Comparison of ENCODE assay signal across 19 mouse cellular contexts in genomic region chr16:92792905-92793304, GRCm38 (mm10). TPM values are rescaled to one million over a fixed set of nuclear protein-coding genes. Genes with fewer than 3 reads are reported as not detected.
DNase-seq lines count a peak whose midpoint lies in the region; ATAC-seq and TF ChIP-seq lines count a peak whose summit lies in the region.
"Had no signal": no experiment of that assay in that cellular context is flagged by ENCODE, and none has a peak within 500 bp of the region (broad histone marks: within the 10 kb centered on the region; RNA-seq: fewer than 3 reads in every experiment).

No protein-coding gene starts in this region.

- H3K4me3 ChIP-seq in liver, embryonic 12.5 days: no peak overlapping the region
- no peak overlapping the region for H3K4me3 ChIP-seq in liver, embryonic 16.5 days (ENCODE audit: low read depth, low read length)
- no peak overlapping the region for H3K4me3 ChIP-seq in stomach, postnatal 0 days (ENCODE audit: low read depth, low read length)
- H3K4me3 ChIP-seq in left cerebral cortex, adult 2 months: no peak overlapping the region
- H3K4me3 ChIP-seq: embryonic facial prominence, embryonic 13.5 days; heart, embryonic 10.5 days; hindbrain, embryonic 13.5 days had no signal

- peaks cover 3% of the 10 kb centered on the region for H3K36me3 ChIP-seq in liver, embryonic 12.5 days
- H3K36me3 ChIP-seq in liver, embryonic 16.5 days (ENCODE audit: control insufficient read depth, insufficient read depth): no peaks in the 10 kb centered on the region
- no peaks in the 10 kb centered on the region for H3K36me3 ChIP-seq in stomach, postnatal 0 days (ENCODE audit: control insufficient read depth, insufficient read depth, low read length)
- H3K36me3 ChIP-seq: embryonic facial prominence, embryonic 13.5 days; heart, embryonic 10.5 days; hindbrain, embryonic 13.5 days had no signal

- WGBS in liver, embryonic 12.5 days (ENCODE audit: insufficient replicate concordance): 30% methylated on average over 4 of the region's 4 CpGs
- 29% methylated on average over 4 of the region's 4 CpGs for WGBS in liver, embryonic 16.5 days (ENCODE audit: insufficient replicate concordance)
- 73% methylated on average over 4 of the region's 4 CpGs for WGBS in stomach, postnatal 0 days

- H3K4me1 ChIP-seq in liver, embryonic 12.5 days: peaks cover 74% of the 10 kb centered on the region
- peaks cover 24% of the 10 kb centered on the region for H3K4me1 ChIP-seq in liver, embryonic 16.5 days (ENCODE audit: control insufficient read depth, low read depth, low read length)
- H3K4me1 ChIP-seq in stomach, postnatal 0 days (replicated peaks; ENCODE audit: control insufficient read depth, insufficient read depth): no peaks in the 10 kb centered on the region
- H3K4me1 ChIP-seq: embryonic facial prominence, embryonic 13.5 days had no signal

- no peak for TF ChIP-seq EP300 in stomach, postnatal 0 days (optimal IDR thresholded peaks at IDR 0.05)

- 0 out of 2 replicates have a peak overlapping the region, but pooled peaks have one; percentile 12 for H3K4me2 ChIP-seq in liver, embryonic 12.5 days
- H3K4me2 ChIP-seq in liver, embryonic 16.5 days (ENCODE audit: low read depth, low read length): no peak overlapping the region
- H3K4me2 ChIP-seq in stomach, postnatal 0 days (replicated peaks; ENCODE audit: low read depth): no peak overlapping the region
- H3K4me2 ChIP-seq: embryonic facial prominence, embryonic 13.5 days; hindbrain, embryonic 13.5 days had no signal

- DNase-seq in stomach, postnatal 0 days (ENCODE audit: low spot score): peak; percentile 18
- DNase-seq in gastrocnemius, postnatal 4 days (ENCODE audit: low spot score in 2 of 2): no peak
- no peak for DNase-seq in left cerebral cortex, adult 2 months (ENCODE audit: extremely low spot score in 1 of 2, low spot score in 2 of 2)
- DNase-seq: adrenal gland, postnatal 10 days; cerebellum, adult 11-12 months; cerebellum, adult 9-10 months; cerebellum, postnatal 25 days; gastrocnemius, postnatal 36 days; heart, adult 18-20 months; heart, postnatal 10 days had no signal

- intact Hi-C loops in left cerebral cortex, adult 2 months (cut with DNase I): no loop called here

- H3K27me3 ChIP-seq in liver, embryonic 12.5 days (replicated peaks): no peaks in the 10 kb centered on the region
- no peaks in the 10 kb centered on the region for H3K27me3 ChIP-seq in liver, embryonic 16.5 days (ENCODE audit: control insufficient read depth, insufficient read depth, low read depth, low read length)
- H3K27me3 ChIP-seq in stomach, postnatal 0 days (ENCODE audit: control insufficient read depth, insufficient read depth, low read length): no peaks in the 10 kb centered on the region
- H3K27me3 ChIP-seq: embryonic facial prominence, embryonic 13.5 days; hindbrain, embryonic 13.5 days had no signal

- H3K9me3 ChIP-seq in liver, embryonic 12.5 days (replicated peaks): no peaks in the 10 kb centered on the region
- no peaks in the 10 kb centered on the region for H3K9me3 ChIP-seq in liver, embryonic 16.5 days (replicated peaks; ENCODE audit: control insufficient read depth, low read length)
- no peaks in the 10 kb centered on the region for H3K9me3 ChIP-seq in stomach, postnatal 0 days (ENCODE audit: control insufficient read depth, low read length)
- H3K9me3 ChIP-seq: embryonic facial prominence, embryonic 13.5 days; G1E; heart, embryonic 10.5 days; hindbrain, embryonic 13.5 days had no signal

- ATAC-seq in CD4-positive, CD25-positive, alpha-beta regulatory T cell, adult 4 months: peak; percentile 4
- ATAC-seq in liver, embryonic 12.5 days: peak; percentile 61; the same call in 1 of the 2 replicates
- ATAC-seq in liver, embryonic 16.5 days (ENCODE audit: low read depth): peak; percentile 59
- ATAC-seq in stomach, postnatal 0 days (ENCODE audit: low FRiP score, low TSS enrichment): 0 out of 2 replicates have a peak, but pooled peaks have one; percentile 18
- ATAC-seq: forebrain, embryonic 14.5 days; hindbrain, postnatal 0 days had no signal

- H3K27ac ChIP-seq in liver, embryonic 12.5 days: no peak overlapping the region
- no peak overlapping the region for H3K27ac ChIP-seq in liver, embryonic 16.5 days (ENCODE audit: low read length)
- H3K27ac ChIP-seq in stomach, postnatal 0 days (replicated peaks): no peak overlapping the region
- no peak overlapping the region for H3K27ac ChIP-seq in left cerebral cortex, adult 2 months
- H3K27ac ChIP-seq: embryonic facial prominence, embryonic 13.5 days; heart, embryonic 10.5 days; hindbrain, embryonic 13.5 days; hindbrain, postnatal 0 days had no signal

- TF ChIP-seq CTCF in stomach, postnatal 0 days (IDR thresholded peaks at IDR 0.05; ENCODE audit: low read depth): no peak
- TF ChIP-seq CTCF in left cerebral cortex, adult 2 months (IDR thresholded peaks at IDR 0.05): no peak

- no peak overlapping the region for H3K9ac ChIP-seq in liver, embryonic 12.5 days
- H3K9ac ChIP-seq in liver, embryonic 16.5 days (ENCODE audit: low read depth, low read length): no peak overlapping the region
- no peak overlapping the region for H3K9ac ChIP-seq in stomach, postnatal 0 days (ENCODE audit: low read length)
- H3K9ac ChIP-seq: embryonic facial prominence, embryonic 13.5 days; hindbrain, embryonic 13.5 days had no signal

RNA-seq across cellular contexts. Expression of gene Runx1, which starts 33.0 kb away (rescaled TPM):
- polyA plus RNA-seq in CD4-positive, CD25-positive, alpha-beta regulatory T cell, adult 4 months (2017; shearing (Covaris generic)): 10 to 100 TPM; 40.2 to 41.6 TPM
- 11.7 and 13.5 TPM in 2 replicates for polyA plus RNA-seq in liver, embryonic 12.5 days (2016; fragmentation: Nextera tagmentation; extraction: Ambion mirVana)
- 4.1 and 4.4 TPM in 2 replicates for polyA plus RNA-seq in liver, embryonic 16.5 days (2015; fragmentation: Nextera tagmentation; extraction: Ambion mirVana)
- polyA plus RNA-seq in stomach, postnatal 0 days (2015; fragmentation: Nextera tagmentation; extraction: Ambion mirVana): 6.4 and 6.5 TPM in 2 replicates
- 10 to 100 TPM; 11.1 to 11.6 TPM for total RNA-seq in gastrocnemius, postnatal 4 days (2021)
- total RNA-seq in left cerebral cortex, adult 2 months (2021): 1 to 10 TPM; 1.3 to 1.7 TPM

Comparison
In these comparisons a context has a peak if more than half of its experiments do, and no peak if none do; other contexts are left out.
1. ATAC-seq: peak in every context shown above with its lines; median percentile 61 in liver, embryonic 12.5 days; 59 in liver, embryonic 16.5 days; 18 in stomach, postnatal 0 days; 4 in CD4-positive, CD25-positive, alpha-beta regulatory T cell, adult 4 months.